Mouse (Mus musculus) ZHBTc4 (cell line): ENCODE data around the gene Gpha2.

Experiments used
- DNase-seq: peaks from one replicate; pipeline ENCODE4 v3.0.0-alpha.2; 2011; ENCODE audit warnings: low read depth, low spot score

Gpha2 gene

GRCm38 (mm10) chr19:6226135-6226534 lies at the start of gene Gpha2:
Gpha2 (plus strand) TSS chr19:6226380.
- DNase-seq: peak; percentile 93

GRCm38 (mm10) chr19:6178775-6179174 lies 47.4 kb upstream of the Gpha2 start:
- no peak for DNase-seq

DNA sequence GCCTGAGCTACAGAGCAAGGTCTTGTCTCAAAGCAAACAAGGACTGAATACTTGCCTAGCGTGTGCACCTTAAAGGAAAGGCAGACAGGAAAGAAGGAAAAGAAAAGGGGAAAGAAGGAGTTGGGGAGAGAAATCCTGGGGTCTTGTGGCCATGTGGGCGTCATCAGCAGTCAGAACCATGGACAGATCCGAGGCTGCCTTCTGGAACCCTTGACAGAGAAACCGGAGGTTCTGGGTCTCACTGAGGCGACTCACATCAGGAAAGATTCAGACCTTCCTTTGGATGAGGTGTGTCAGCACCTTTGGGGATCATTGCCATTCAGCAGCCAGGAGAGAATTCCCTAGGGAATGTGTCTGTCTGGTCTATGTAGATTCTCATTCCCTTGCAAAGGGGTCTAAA lies 44.6 kb upstream of the Gpha2 start:
- DNase-seq: peak; percentile 58

- no peak for DNase-seq
These were observed 43.6 kb upstream of the Gpha2 start for GRCm38 (mm10) chr19:6182534-6182933.

DNA sequence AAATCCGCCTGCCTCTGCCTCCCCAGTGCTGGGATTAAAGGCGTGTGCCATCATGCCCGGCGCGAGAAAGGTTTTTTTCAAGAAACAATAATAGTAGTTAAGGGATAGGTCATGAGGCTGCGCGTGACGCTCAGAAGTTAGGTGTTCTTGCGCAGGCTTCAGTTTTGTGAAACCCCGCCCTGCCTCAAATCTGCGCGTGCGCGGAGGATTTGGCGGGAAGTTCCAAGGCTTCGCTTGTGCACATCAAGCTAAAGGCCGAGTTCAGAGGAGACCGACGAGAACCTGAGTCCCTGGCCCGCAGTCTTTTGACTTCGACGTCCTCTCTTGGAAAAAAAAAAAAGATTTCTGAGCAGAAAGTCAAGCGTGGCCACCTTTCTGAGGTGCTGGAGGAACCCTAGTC lies 42.0 kb upstream of the Gpha2 start, which contains the start of gene Majin:
Majin (plus strand) TSS at position 258 of the 400 bp plus-strand sequence.
- DNase-seq: peak; percentile 88

GRCm38 (mm10) chr19:6204265-6204664 lies 21.9 kb upstream of the Gpha2 start:
- no peak for DNase-seq

GRCm38 (mm10) chr19:6206716-6207115 lies 19.5 kb upstream of the Gpha2 start:
- DNase-seq: no peak

DNA sequence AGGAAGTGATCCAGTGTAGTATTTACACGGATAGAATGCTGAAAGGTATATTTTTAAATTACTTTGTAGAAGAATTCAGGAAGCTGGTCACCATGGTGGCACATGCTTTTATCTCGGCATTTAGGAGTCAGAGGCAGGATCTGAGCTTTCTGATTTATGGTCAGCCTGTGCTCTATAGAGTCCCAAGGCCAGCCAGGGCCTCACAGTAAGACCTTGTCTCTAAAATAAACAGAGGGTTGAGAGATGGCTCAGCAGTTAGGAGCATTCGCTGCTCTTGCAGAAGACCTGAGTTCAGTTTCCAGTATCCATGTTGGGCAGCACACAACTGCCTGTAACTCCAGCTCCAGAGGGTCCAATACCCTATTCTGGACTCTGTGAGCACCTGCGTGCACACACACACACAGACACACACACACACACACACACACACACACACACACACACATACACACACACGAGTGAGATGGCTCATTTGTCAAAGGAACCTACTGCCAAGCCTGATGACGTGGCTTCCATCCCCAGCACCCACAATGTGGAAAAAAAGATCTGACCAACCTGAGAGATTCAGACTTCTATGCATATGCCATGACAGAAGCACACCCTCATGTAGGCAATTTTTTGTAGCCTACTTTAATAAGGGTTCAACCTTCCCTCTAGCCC lies 10.0 kb upstream of the Gpha2 start:
- DNase-seq: no peak

GRCm38 (mm10) chr19:6218606-6219005 lies 7.6 kb upstream of the Gpha2 start:
- DNase-seq: no peak

DNA sequence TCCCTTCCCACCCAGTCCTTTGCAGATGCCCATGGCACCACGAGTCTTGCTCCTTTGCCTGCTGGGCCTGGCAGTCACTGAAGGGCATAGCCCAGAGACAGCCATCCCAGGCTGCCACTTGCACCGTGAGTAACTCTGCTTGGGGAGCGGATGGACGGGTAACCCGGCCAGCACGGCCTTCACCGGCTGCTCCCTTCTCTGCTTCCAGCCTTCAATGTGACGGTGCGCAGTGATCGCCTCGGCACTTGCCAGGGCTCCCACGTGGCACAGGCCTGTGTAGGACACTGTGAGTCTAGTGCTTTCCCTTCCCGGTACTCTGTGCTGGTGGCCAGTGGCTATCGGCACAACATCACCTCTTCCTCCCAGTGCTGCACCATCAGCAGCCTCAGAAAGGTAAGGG lies 583 bp downstream of the Gpha2 start:
- no peak for DNase-seq

DNA sequence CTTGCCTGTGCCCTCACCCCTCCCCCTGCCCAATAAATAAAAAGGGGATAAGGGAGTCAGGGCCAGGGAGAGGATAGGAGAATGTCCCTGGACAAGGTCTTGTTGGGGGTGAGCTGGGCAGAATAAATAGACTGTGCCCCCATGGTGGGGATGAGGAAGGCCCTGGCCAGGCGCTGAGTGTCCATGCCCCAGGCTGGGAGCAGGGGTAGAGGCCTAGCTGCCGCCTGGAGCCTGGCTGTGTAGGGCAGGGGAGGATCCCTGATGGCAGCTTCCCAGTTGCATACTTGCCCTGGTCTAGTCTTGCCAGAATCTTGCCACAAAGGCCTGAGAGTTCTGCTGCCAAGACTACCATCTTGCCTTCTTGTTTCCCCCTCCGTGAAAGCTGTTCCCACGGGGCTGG lies 1.7 kb downstream of the Gpha2 start:
- no peak for DNase-seq

DNA sequence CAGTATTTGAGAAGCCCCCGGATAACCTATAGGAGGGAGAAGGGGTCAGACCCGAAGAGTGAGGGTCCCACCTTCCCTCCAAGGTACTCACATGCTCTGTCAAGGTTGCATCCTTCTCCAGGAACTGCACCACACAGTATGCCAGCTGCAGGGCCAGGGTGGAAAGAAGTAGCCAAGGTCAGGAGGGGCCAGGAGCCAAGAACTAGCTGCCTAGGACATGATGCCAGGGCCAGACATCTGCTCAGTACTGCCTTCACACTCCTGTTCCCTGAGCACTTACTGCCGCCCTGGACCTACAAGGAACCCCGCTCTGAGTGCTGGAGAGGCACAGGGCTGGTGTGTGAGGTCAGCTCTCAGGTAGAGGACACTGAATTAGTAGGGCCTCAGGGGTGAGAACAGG lies 4.2 kb downstream of the Gpha2 start:
- DNase-seq: no peak

GRCm38 (mm10) chr19:6231036-6231435 lies 4.9 kb downstream of the Gpha2 start:
- no peak for DNase-seq

DNA sequence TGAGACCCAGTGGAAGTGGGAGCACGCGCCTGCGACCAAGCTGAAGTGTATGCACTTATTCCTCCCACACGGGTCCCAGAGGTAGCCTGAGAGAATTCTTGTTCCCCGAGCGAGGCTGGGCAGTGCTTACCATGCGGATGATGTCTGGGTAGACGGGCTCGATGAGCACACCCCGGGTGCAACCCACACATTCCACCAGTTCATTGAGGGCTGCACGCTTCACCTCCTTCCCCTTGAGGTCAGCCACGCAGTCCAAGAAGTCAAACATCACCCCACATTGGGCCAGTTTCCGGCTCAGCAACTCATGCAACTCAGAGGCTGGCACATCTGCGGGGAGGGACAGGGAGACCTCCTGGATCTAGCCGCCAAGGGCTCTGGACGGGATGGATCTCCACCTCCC lies 7.5 kb downstream of the Gpha2 start:
- DNase-seq: no peak

DNA sequence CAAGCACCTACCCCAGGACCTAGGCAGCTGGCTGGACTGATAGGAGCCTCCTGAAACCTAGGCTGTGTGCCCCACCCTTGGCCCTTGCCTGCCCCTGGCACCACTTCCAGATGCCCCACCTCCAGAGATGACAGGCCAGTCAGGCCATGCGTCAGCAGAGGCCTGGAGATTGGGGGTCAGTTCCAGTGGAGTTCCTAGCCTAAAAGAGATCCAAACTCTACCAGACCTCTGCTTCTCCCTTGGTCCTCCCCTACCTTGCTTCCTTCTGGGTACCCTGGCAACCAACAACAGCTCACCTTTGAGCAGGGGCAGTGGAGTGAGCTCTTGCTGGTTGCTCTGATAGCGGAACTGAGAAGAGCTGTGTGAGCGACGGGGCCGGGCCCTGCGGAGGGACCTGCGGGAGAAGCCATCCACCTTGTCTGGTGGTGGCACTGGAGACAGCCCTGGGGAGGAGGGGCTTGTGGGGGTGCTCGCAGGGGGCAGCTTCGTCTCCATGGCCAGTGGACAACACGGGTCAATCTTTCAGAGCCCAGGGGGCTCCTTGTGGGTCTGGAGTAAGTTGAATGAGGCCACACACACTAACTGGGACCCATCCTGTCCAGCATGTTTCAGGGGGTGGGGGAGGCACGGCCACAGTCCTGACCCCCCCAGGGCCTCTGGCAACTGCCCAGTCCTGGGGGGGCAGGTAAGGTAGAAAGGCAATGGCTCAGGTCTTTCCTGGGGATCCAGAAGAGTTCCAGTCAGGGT lies 8.3 kb downstream of the Gpha2 start:
- no peak for DNase-seq

GRCm38 (mm10) chr19:6235084-6236052 lies 9.2 kb downstream of the Gpha2 start, which contains the start of gene Ppp2r5b:
Ppp2r5b (minus strand) TSS chr19:6235872.
- peak; percentile 94 for DNase-seq

GRCm38 (mm10) chr19:6236053-6236441 lies 9.9 kb downstream of the Gpha2 start:
- peak; percentile 90 for DNase-seq

- no peak for DNase-seq
These were observed 10.7 kb downstream of the Gpha2 start for GRCm38 (mm10) chr19:6236842-6237241.

- no peak for DNase-seq
These were observed 12.6 kb downstream of the Gpha2 start for GRCm38 (mm10) chr19:6238740-6239139.

DNA sequence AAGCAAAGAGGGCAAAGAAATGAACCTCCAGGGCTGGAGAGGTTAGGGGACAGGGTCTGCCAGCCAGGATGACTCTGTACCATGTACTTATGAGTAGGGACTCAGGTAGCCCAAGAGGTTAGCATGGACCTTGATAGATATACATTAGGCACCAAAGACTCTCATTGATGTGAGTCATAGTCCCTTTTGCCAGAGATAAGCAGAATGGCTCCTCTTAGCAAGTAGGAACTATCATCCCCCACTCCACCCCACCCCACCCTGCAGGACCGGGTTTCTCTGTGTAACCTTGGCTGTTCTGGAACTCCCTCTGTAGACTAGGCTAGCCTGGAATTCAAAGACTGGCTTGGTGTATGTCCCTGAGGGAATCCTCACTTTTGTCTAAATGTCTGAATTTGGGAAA lies 14.0 kb downstream of the Gpha2 start:
- DNase-seq: no peak

GRCm38 (mm10) chr19:6240725-6241124 lies 14.5 kb downstream of the Gpha2 start:
- DNase-seq: peak; percentile 44
